Mouse (Mus musculus): ENCODE results near the gene Mapk14. TPM values are rescaled to one million over a fixed set of nuclear protein-coding genes. Genes with fewer than 3 reads are reported as not detected.
A peak's percentile ranks its signal among the peaks of the same experiment; 100 is the strongest.

Gene Mapk14
- polyA plus RNA-seq, 1 experiment from 2014 or later, result 46.1 TPM

- H3K9me3 ChIP-seq (ENCODE audit: control insufficient read depth, low read length), result no peaks in the 10 kb centered on the region
- H3K4me2 ChIP-seq (ENCODE audit: low read depth, low read length), result no peak overlapping the region
- ATAC-seq (ENCODE audit: low read depth), result no peak
- 75% methylated on average over 13 of the region's 13 CpGs for WGBS
- no peaks in the 10 kb centered on the region for H3K27me3 ChIP-seq (ENCODE audit: control insufficient read depth, insufficient read depth, low read depth, low read length)
- no peak overlapping the region for H3K4me3 ChIP-seq (ENCODE audit: low read length)
- no peaks in the 10 kb centered on the region for H3K4me1 ChIP-seq (replicated peaks; ENCODE audit: control insufficient read depth, insufficient read depth, low read length)
- H3K9ac ChIP-seq (ENCODE audit: low read length), result no peak overlapping the region
- no peak overlapping the region for H3K27ac ChIP-seq (ENCODE audit: low read length)
- H3K36me3 ChIP-seq (ENCODE audit: control insufficient read depth, insufficient read depth, low read length), result no peaks in the 10 kb centered on the region
Observed at GRCm38 (mm10) chr17:28682311-28683084, 8.6 kb upstream of the Mapk14 start.

- no peak overlapping the region for H3K9ac ChIP-seq (ENCODE audit: low read length)
- no peak overlapping the region for H3K4me3 ChIP-seq (ENCODE audit: low read length)
- no peaks in the 10 kb centered on the region for H3K4me1 ChIP-seq (replicated peaks; ENCODE audit: control insufficient read depth, insufficient read depth, low read length)
- 59% methylated on average over 1 of the region's 1 CpGs for WGBS
- no peaks in the 10 kb centered on the region for H3K9me3 ChIP-seq (ENCODE audit: control insufficient read depth, low read length)
- H3K27me3 ChIP-seq (ENCODE audit: control insufficient read depth, insufficient read depth, low read depth, low read length), result no peaks in the 10 kb centered on the region
- no peak overlapping the region for H3K27ac ChIP-seq (ENCODE audit: low read length)
- H3K36me3 ChIP-seq (ENCODE audit: control insufficient read depth, insufficient read depth, low read length), result no peaks in the 10 kb centered on the region
- no peak overlapping the region for H3K4me2 ChIP-seq (ENCODE audit: low read depth, low read length)
- ATAC-seq (ENCODE audit: low read depth), result no peak
Observed at GRCm38 (mm10) chr17:28683601-28684000, 7.5 kb upstream of the Mapk14 start.

- H3K36me3 ChIP-seq (ENCODE audit: control insufficient read depth, insufficient read depth, low read length), result no peaks in the 10 kb centered on the region
- no peak overlapping the region for H3K27ac ChIP-seq (ENCODE audit: low read length)
- no peak overlapping the region for H3K9ac ChIP-seq (ENCODE audit: low read length)
- no peak overlapping the region for H3K4me3 ChIP-seq (ENCODE audit: low read length)
- H3K27me3 ChIP-seq (ENCODE audit: control insufficient read depth, insufficient read depth, low read depth, low read length), result peaks cover 4% of the 10 kb centered on the region
- 77% methylated on average over 19 of the region's 19 CpGs for WGBS
- H3K9me3 ChIP-seq (ENCODE audit: control insufficient read depth, low read length), result no peaks in the 10 kb centered on the region
- peaks cover 4% of the 10 kb centered on the region for H3K4me1 ChIP-seq (replicated peaks; ENCODE audit: control insufficient read depth, insufficient read depth, low read length)
- H3K4me2 ChIP-seq (ENCODE audit: low read depth, low read length), result no peak overlapping the region
- no peak for ATAC-seq (ENCODE audit: low read depth)
Observed at GRCm38 (mm10) chr17:28684631-28685030, 6.5 kb upstream of the Mapk14 start.

GRCm38 (mm10) chr17:28687354-28687753 is 3.8 kb upstream of the Mapk14 start:
- no peak for ATAC-seq (ENCODE audit: low read depth)
- Histone ChIP-seq H3K9ac (ENCODE audit: low read length) (no peak overlapping the region), H3K4me3 (ENCODE audit: low read length) (no peak overlapping the region), H3K4me1 (replicated peaks; ENCODE audit: control insufficient read depth, insufficient read depth, low read length) (peaks cover 9% of the 10 kb centered on the region), H3K27me3 (ENCODE audit: control insufficient read depth, insufficient read depth, low read depth, low read length) (peaks cover 4% of the 10 kb centered on the region), H3K4me2 (ENCODE audit: low read depth, low read length) (no peak overlapping the region), H3K27ac (ENCODE audit: low read length) (no peak overlapping the region), H3K36me3 (ENCODE audit: control insufficient read depth, insufficient read depth, low read length) (no peaks in the 10 kb centered on the region), H3K9me3 (ENCODE audit: control insufficient read depth, low read length) (no peaks in the 10 kb centered on the region)
- WGBS, result 39% methylated on average over 4 of the region's 4 CpGs

- ATAC-seq (ENCODE audit: low read depth), result no peak
- WGBS, result 10% methylated on average over 40 of the region's 40 CpGs
- Histone ChIP-seq H3K4me2 (ENCODE audit: low read depth, low read length) (peak within 1 kb of the TSS; percentile 62), H3K27ac (ENCODE audit: low read length) (peak within 1 kb of the TSS; percentile 98), H3K9me3 (ENCODE audit: control insufficient read depth, low read length) (no peaks in the 10 kb centered on the region), H3K4me3 (ENCODE audit: low read length) (peak within 1 kb of the TSS; percentile 99), H3K4me1 (replicated peaks; ENCODE audit: control insufficient read depth, insufficient read depth, low read length) (peaks cover 23% of the 10 kb centered on the region), H3K9ac (ENCODE audit: low read length) (peak within 1 kb of the TSS; percentile 67), H3K36me3 (ENCODE audit: control insufficient read depth, insufficient read depth, low read length) (no peaks in the 10 kb centered on the region), H3K27me3 (ENCODE audit: control insufficient read depth, insufficient read depth, low read depth, low read length) (peaks cover 4% of the 10 kb centered on the region)
Observed at GRCm38 (mm10) chr17:28689586-28690283, 1.4 kb upstream of the Mapk14 start, which contains the start of gene Slc26a8. Slc26a8 (minus strand) TSS chr17:28690233.

- H3K27me3 ChIP-seq (ENCODE audit: control insufficient read depth, insufficient read depth, low read depth, low read length), result peaks cover 4% of the 10 kb centered on the region
- H3K4me3 ChIP-seq (ENCODE audit: low read length), result peak overlapping the region; percentile 99
- no peaks in the 10 kb centered on the region for H3K9me3 ChIP-seq (ENCODE audit: control insufficient read depth, low read length)
- peaks cover 41% of the 10 kb centered on the region for H3K4me1 ChIP-seq (replicated peaks; ENCODE audit: control insufficient read depth, insufficient read depth, low read length)
- under 1% methylated on average over 49 of the region's 53 CpGs for WGBS
- H3K36me3 ChIP-seq (ENCODE audit: control insufficient read depth, insufficient read depth, low read length), result no peaks in the 10 kb centered on the region
- H3K9ac ChIP-seq (ENCODE audit: low read length), result peak overlapping the region; percentile 98
- peak overlapping the region; percentile 62 for H3K4me2 ChIP-seq (ENCODE audit: low read depth, low read length)
- ATAC-seq (ENCODE audit: low read depth), result peak; percentile 47
- peak overlapping the region; percentile 98 for H3K27ac ChIP-seq (ENCODE audit: low read length)
Observed at GRCm38 (mm10) chr17:28691687-28692340, 685 bp downstream of the Mapk14 start.

- WGBS, result under 1% methylated on average over 18 of the region's 18 CpGs
- Histone ChIP-seq H3K4me3 (ENCODE audit: low read length) (peak overlapping the region; percentile 99), H3K4me1 (replicated peaks; ENCODE audit: control insufficient read depth, insufficient read depth, low read length) (peaks cover 46% of the 10 kb centered on the region)
Observed at GRCm38 (mm10) chr17:28692341-28692710, 1.2 kb downstream of the Mapk14 start.

GRCm38 (mm10) chr17:28693086-28693485 is 2.0 kb downstream of the Mapk14 start:
- H3K4me3 ChIP-seq (ENCODE audit: low read length), result peak overlapping the region; percentile 99
- H3K4me1 ChIP-seq (replicated peaks; ENCODE audit: control insufficient read depth, insufficient read depth, low read length), result peaks cover 53% of the 10 kb centered on the region

More at GRCm38 (mm10) chr17:28692341-28692710, 1.2 kb downstream of the Mapk14 start:
- H3K4me2 ChIP-seq (ENCODE audit: low read depth, low read length), result peak overlapping the region; percentile 62
- H3K36me3 ChIP-seq (ENCODE audit: control insufficient read depth, insufficient read depth, low read length), result no peaks in the 10 kb centered on the region
- peak overlapping the region; percentile 98 for H3K9ac ChIP-seq (ENCODE audit: low read length)
- H3K27ac ChIP-seq (ENCODE audit: low read length), result peak overlapping the region; percentile 98
- ATAC-seq (ENCODE audit: low read depth), result no peak
- peaks cover 4% of the 10 kb centered on the region for H3K27me3 ChIP-seq (ENCODE audit: control insufficient read depth, insufficient read depth, low read depth, low read length)
- no peaks in the 10 kb centered on the region for H3K9me3 ChIP-seq (ENCODE audit: control insufficient read depth, low read length)

GRCm38 (mm10) chr17:28694078-28694477 is 2.9 kb downstream of the Mapk14 start:
- Histone ChIP-seq H3K27me3 (ENCODE audit: control insufficient read depth, insufficient read depth, low read depth, low read length) (peaks cover 1% of the 10 kb centered on the region), H3K4me3 (ENCODE audit: low read length) (no peak overlapping the region), H3K4me2 (ENCODE audit: low read depth, low read length) (0 out of 2 replicates have a peak overlapping the region, but pooled peaks have one; percentile 62), H3K4me1 (replicated peaks; ENCODE audit: control insufficient read depth, insufficient read depth, low read length) (peaks cover 62% of the 10 kb centered on the region), H3K36me3 (ENCODE audit: control insufficient read depth, insufficient read depth, low read length) (no peaks in the 10 kb centered on the region), H3K9ac (ENCODE audit: low read length) (peak overlapping the region; percentile 98; the same call in 1 of the 2 replicates), H3K9me3 (ENCODE audit: control insufficient read depth, low read length) (no peaks in the 10 kb centered on the region), H3K27ac (ENCODE audit: low read length) (no peak overlapping the region)
- 71% methylated on average over 2 of the region's 2 CpGs for WGBS
- no peak for ATAC-seq (ENCODE audit: low read depth)

More at GRCm38 (mm10) chr17:28693086-28693485, 2.0 kb downstream of the Mapk14 start:
- Histone ChIP-seq H3K36me3 (ENCODE audit: control insufficient read depth, insufficient read depth, low read length) (no peaks in the 10 kb centered on the region), H3K4me2 (ENCODE audit: low read depth, low read length) (peak overlapping the region; percentile 62), H3K9ac (ENCODE audit: low read length) (peak overlapping the region; percentile 98), H3K9me3 (ENCODE audit: control insufficient read depth, low read length) (no peaks in the 10 kb centered on the region), H3K27me3 (ENCODE audit: control insufficient read depth, insufficient read depth, low read depth, low read length) (peaks cover 4% of the 10 kb centered on the region), H3K27ac (ENCODE audit: low read length) (peak overlapping the region; percentile 98)
- WGBS, result 13% methylated on average over 3 of the region's 3 CpGs
- no peak for ATAC-seq (ENCODE audit: low read depth)

Measured in lung, embryonic 16.5 days (tissue).